Mouse (Mus musculus) lung, postnatal 0 days (tissue): ENCODE measurements at regions not wholly inside any gene's neighbourhood (a gene's known extent, or its start where the extent isn't known, plus 50 kb on each side); places are given as distances from the start of the nearest gene placed in this dataset.

Experiments used
- CTCF ChIP-seq: IDR thresholded peaks from 2 replicates; pipeline ENCODE4 v1.5.1; 2016; ENCODE audit warnings: antibody characterized with exemption, mild to moderate bottlenecking
- EP300 ChIP-seq: IDR thresholded peaks from 2 replicates; pipeline ENCODE4 v1.6.1; 2016; ENCODE audit warnings: antibody characterized with exemption, mild to moderate bottlenecking, control low read depth

DNA sequence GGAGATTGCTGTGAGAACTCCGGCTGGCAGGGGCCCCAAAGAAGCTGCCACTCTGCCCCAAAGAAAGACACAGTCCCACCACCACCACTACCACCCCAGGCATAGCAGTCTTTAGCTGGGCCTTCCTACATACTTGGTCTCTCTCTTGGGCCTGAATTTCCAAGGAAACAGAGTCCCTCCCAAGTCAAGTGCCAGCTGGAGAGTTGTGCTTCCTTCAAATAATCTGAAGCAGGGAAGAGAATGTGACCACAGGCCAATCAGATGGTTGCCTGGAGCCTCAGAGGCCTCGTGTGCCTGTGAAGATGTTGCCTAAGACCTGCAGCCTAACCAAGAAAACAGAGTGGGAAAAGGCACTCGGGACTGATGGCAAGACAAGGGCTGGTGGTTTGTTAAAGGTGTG, 117.5 kb upstream of the Ctnnb1 start:
- TF ChIP-seq CTCF (no peak), EP300 (no peak)
